Mouse (Mus musculus): Measurements from ENCODE around the gene Klhl7.

DNA sequence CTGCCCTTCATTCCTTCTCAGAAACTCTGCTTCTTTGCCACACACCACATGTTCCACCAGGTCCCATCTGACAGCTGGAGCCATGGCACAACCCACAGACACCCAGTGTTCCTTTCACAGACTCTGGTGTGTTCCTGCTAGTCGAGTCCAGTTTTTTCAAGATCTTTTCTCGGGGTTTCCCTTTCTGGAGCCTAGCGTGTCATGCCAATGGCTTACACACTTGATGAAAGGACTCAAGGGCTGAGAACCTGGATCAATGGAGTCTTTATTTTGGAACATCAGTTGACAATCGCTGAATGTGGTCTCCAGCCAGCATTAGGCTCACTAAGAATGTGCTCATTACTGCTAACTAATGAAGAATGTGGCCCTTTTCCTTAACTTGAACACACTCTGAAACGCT is 102.1 kb downstream of the Klhl7 start:
- TF ChIP-seq GATA1 (IDR thresholded peaks at IDR 0.05; ENCODE audit: borderline replicate concordance, low read length): no peak
- no peak for TF ChIP-seq FLI1 (IDR thresholded peaks at IDR 0.05; ENCODE audit: low read length)
